Mouse (Mus musculus) brain, adult 2 months (tissue): ENCODE measurements around the gene Grap.
"Not testable (repeated sequence)": the region's sequence is repeated elsewhere in the genome, so short reads cannot be mapped to it uniquely, and the experiment has no call there.

ENCODE experiments used
- DNase-seq: peaks from one replicate; pipeline ENCODE4 v3.0.0; 2011; ENCODE audit warnings: low read depth, low spot score

Gene Grap

DNA sequence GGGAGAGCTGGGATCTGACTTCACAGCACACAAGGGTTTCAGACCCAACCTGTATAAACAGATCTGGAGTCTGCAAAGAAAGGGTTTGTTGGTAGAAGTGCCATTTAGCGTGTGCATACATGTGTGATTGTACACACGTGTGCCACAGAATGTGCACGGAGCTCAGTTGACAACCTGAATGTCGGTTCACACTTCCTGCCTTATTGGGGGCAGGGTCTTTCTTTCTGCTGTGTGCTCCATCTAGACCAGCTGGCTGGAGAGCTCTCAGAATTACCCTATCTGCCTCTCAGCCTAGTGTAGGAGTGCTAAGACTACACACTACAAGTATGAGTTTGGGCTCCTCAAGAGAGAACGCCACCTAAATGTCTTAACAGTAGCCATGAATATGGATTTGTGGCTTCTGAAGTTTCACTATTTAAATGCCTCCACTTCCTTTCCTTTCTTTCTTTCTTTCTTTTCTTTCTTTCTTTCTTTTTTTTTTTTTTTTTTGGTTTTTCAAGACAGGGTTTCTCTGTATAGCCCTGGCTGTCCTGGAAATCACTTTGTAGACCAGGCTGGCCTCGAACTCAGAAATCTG lies 13.4 kb upstream of the Grap start:
- DNase-seq: no peak

DNA sequence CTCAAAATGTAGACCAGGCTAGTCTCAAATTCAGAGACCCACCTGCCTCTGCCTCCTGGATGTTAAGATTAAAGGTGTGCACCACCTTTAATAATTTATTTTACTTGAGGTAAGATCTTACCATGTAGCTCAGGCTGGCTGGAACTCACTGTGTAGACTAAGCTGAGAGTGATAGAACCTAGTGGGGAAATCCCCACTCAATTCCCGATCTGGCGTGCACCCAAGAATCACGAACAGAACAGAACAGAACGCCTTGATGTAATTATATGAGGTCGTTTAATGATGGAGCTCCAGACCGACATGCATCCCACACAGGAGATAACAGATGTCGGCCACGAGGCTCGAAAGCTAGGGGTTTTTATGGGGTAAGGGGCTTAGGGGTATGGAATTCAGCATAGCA lies 12.5 kb upstream of the Grap start:
- DNase-seq: not testable (repeated sequence)

DNA sequence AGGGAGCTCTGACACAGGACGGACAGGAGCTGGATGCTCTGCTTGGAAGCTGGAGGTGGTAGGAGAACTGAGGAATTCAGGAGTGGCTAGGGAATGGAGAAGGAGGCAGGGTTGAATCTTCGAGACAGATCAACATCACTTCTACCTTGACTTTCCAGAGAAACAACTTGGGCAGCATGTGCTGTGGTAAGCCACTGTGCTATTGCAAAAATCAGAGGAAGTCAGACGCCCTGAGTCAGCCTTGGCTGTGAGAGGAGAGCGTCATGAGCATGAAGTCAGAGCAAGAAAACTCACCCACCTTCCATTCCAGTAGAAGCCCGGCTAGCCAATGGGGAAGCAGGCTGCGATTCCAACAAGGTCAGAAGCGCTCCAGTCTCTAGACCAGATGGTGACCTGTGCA lies 11.0 kb upstream of the Grap start:
- DNase-seq: no peak

DNA sequence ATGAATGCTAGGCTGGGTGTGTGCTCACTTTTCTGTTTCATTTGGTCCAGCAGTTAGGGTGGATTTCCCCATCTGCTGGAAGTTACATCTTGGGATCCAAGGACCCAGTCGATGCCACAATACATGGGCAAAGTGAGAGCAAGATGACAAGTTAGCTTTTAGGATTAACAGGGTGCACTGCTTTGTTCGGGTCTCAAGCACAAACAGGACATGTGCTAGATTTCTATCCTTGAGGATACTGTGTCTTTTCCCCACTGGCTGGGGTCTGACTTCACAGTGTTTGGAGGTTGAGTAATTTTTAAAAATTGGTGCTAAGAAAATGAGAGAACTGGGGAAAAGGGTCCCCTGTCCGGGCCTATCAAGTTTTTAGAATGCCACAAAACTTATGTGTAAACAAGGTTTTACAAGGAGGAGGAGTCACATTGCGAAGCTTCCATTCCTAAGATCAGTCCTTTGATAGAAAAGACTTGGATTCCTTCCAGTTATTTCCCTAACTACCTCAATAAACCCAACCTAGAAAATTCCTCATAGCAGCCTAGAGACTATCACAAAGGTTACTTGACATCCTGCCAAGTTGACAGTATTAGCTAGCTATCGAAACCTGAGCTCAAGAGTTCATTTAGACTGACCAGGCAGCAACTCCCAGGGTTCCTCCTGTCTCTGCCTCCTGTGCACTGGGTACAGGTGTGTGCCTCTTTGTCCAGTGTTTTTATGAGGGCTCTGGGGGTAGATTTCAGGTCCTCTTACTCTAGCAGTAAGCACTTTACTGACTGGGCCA lies 9.7 kb upstream of the Grap start:
- no peak for DNase-seq

DNA sequence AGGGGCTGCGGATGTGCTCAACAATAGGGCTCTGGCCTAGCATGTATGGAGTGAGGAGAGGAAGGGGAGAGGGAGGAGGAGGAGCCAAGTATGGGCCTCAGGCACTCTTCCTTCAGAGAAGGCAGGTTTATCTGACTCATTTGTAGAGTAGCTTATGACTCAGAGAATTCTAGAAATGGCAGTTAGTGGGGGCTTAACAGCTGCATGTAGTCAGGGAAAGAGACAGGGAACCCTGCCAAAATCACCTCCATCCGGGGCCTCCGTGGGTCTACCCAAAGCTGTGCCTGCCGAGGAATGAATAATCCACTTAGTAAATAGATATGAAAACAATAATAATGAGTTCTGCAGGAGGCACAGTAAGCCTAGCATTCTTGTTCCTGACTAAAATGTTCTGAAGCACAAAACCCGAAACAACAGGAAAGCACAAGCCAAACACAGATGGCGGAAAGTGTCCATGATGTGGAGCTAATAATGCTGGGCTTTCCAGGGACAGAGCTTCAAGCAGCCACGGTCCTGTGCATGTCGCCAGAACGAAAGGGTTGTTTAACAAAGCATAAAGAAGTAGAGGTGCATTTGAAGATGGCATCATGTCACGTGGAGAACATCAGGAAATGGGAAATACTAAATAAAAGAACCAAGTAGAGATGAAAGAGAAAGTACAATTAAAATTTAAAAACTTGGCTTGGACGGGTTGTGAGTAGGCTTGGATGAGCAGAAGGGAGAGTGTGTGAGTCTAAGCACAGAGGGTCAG lies 8.3 kb upstream of the Grap start:
- peak; percentile 87 for DNase-seq

DNA sequence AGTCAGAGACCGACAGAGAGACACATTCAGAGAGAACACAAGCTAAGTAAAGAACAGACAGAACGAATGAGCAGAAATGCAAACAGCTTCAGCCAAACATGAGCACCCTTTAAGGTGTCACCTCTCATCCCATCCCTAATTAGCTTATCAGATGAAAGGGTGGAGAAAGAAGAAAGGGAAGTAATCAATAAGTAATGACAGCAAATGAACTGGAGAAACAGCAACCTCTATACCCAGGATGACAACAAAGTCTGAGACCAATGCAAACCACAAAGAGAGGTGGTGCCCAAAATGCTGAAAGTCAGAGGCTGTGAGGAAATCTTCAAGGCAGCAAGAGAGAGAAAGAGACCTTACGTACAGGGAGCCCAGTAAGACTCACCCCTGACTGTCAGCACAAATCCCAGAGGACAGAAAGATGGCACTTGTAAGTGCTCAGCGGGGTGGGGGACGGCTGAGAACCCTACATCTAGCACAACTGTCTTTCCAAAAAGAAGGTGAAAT lies 7.7 kb upstream of the Grap start:
- no peak for DNase-seq

DNA sequence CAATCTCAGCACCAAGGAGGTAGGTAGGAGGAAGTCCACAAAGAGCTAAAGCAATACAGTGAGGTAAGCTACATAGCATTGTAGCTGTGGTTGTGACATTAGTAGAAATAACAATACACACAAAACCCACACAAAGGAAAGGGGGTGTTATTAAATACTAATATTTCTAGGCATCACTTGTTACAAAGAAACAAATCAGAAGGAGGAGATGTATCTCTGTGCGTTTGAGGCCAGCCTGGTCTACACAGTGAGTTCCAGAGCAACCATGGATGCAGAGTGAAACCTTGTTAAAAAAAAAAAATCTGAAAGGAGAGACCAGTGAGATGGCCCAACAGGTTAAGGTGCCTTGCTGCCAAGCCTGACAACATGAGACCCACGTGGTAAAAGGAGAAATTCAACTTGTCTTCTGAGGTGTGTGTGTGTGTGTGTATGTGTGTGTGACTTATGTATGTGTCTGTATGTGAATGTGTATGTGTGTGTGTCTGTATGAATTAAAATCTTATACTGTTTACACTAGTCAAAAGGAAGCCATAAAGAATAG lies 6.5 kb upstream of the Grap start:
- DNase-seq: no peak

DNA sequence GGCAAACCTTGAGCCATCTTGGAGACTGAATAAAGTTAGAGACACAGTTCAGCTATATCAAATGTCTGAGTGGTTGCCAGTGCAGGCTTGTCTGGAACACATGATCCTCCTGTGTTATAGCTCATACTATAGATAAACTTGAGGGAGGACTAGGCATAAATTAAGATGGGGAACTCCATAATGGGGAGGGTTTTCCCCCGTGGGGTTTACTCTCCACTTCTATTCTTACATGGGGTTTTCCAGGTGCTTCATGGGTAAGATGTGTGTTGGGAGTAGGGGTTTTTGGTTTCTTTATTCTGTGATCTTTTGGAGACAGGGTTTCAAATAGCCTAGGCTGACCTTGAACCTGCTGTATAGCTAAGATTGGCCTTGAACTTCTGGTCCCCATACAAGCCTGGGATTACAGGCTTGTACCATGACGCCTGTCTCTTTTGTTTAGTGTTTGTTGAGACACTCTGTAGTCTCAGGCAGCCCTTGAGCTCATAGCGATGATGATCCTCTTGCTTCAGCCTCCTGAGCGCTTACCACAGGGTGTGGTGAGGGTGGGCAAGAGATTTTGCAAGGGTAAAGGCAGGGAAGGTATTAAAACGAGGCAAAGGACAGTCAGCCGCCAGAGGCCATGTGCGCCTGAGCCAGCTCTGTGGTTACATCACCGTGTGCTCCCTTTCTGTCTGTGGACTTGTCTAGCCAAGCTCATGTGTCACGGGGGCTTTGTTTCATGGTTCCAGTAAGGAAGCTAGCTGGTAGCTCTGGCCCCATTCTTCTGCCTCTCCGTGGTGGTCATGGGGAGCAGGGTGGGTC lies 5.8 kb upstream of the Grap start:
- DNase-seq: no peak

DNA sequence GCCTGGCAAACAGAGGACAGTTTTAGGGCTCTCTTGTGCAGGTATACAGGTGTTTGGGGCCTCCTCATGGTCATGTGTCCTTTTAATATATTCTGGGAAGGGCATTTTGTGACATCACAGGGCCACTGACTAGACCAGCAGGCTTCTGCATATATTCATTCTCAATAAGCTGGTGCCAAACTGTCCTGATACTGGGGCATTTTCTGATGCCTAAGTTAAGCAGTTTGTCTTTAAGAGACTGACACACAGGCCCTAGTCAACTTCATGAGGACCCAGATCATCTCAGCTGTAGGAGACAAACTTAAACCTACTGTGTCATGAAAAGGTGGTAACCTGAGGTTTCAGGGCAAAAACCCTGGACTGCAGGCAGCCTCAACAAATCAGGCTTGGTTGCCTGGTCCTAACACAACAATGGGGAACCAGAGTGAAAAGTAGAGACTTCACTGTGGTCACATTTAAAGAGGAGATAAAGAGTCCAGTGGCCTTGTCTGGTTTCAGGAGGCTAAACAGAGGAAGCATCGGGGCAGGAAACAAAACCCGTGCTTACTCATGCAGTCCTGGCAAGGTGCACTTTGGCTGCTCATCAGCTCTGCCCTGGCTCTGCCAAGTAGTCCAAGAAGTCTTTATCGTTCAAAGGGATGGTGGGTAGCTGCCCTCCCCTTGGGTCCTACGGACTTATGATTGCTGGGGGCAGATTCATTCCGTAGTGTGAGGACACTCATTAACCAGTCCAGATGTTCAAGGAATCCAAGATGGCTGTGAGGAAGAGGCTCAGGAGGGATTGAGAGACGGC lies 4.9 kb upstream of the Grap start:
- DNase-seq: peak; percentile 43

DNA sequence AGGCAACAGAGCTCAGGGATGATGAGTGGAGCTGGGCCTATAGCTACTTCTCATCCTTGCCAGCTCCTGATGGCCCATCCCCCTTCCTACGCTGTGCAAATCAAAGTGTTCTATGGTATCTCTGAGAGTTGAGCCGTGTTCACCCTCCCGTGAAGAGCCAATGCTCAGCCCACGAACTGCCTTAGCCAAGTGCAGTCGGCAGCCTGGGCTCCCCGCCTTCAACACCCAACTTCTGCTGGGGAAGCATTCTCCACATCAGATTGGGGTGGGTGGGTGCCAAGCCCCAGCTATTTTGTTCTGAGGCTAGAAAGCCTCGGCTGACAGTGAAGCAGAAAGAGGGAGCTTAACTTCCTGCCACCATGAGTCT lies 4.3 kb upstream of the Grap start:
- peak; percentile 81 for DNase-seq

DNA sequence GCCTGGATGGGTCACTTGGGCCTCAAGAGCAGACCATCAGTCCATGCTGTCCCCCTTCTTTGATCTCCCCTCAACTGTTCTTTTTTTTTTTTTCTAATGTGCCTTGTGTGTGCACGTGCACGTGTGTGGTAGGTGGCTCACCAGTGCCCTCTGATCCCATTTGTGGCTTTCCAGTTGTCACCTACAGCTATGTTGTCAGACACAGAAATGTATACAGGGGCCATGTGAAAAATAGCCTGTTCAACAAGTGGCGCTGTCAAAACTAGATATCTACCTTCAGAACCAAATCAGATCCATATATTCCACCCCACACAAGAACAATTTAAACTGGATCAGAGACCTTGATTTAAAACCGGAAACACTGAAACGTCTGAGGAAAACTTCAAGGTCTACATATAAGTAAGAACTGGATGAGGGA lies 3.9 kb upstream of the Grap start:
- no peak for DNase-seq

DNA sequence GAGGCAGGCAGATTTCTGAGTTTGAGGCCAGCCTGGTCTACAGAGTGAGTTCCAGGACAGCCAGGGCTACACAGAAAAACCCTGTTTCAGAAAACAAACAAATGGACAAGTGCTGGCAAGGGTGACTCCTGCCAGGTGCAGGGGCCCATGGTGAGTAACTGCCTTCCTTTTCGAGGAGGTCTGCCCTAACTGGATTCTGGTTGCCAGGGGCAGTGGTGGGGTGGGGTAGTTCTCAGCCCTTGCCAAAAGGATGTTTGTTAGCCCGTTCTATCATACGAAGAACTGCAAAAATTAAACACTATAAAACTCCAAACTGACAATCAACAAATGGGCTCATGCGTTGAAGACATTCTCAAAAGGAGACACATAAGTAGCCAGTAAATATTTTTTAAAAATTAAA lies 3.4 kb upstream of the Grap start:
- DNase-seq: no peak

DNA sequence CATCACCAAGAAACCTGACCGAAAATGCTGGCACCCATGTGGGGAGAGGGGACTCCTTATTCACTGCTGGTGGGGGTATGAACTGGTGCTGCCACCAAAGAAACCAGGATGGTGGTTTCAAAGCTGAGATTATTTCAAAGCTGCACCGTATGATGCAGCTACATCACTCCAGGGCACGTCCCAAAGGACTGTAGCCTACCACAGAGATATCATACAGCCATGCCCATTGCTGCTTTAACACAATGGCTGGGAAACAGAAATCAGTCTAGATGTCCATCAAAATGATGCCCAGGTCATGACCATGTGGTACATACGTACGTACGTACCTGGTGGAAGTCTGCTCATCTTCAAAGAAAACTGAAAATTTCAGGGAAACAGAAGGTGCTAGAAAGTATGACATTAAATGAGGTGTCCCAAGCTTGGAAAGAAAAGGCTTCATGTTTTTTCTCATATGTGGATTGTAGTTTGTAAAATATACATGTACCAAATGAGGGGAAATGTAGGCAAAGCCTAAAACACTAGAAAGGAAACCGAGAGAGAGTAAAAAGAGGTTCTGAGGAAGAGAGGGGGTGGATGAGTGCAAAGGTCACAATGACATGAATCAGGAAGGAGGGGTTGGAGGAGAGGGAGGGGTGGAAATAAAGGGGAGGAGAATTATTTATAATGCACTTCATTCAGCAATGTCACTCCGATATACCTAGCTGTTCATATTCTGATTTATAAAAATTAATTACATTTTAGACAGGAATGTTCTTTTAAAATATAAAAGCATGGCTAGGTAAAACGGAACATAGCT lies 2.4 kb upstream of the Grap start:
- no peak for DNase-seq

DNA sequence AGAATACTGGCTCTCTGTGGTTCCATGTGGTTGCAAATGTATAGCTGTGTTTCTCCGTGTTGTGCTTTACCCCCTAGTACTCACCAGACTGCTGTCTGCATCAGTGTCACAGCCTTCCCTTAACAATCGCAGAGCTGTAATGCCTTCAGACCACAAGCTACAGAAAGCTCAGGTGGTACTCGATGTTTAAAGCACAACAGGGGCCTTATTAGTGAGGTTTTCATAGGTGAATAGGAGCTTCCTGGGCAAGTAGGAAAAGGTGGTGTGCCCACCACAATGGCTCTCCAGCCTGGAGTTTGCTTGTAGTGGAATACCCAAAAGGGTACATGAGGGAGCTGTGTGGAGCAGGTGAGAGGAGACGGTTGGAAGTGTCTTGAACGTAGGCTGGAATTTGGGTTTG lies 849 bp upstream of the Grap start:
- no peak for DNase-seq

DNA sequence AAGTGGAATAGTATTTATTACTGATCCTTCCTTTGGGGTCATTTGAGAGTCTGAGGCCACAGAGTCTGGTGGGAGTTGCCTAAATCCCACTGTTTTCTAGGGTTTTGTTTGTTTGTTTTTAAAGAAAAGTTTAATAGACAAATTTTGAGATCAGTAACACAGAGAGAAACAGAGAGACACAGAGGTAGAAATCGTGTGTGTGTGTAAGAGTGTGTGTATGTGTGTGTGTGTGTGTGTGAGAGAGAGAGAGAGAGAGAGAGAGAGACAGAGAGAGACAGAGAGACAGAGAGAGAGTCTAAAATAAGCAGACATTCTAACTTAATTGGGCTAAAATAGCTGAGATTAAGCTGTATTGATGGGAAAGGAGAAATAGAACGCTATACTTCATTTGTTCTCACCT lies 503 bp downstream of the Grap start:
- DNase-seq: no peak

DNA sequence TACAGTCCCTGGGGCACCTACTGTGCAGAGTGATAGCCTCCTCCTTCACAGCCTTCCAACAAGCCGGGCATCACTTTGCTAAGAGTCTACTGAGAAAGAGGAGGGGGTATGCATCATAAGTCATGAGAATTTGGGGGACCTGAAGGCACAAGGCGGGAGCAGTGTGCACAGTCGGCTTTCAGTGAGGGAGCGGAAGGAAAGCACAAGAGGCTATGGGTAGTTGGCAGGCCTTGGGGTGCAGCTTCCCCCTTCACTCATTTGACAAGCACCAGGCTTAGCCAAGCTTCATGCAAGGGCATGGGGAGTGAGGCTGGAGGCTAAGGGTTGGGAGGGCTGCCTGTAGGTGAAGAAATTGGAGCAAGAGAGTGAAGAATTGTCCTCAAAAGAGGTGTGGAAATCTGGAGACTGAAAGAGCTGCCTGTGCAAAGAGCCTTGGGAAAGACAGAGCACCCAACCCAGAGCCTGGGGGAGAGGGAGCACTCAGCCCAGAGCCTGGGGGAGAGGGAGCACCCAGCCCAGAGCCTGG lies 1.8 kb downstream of the Grap start:
- DNase-seq: no peak

DNA sequence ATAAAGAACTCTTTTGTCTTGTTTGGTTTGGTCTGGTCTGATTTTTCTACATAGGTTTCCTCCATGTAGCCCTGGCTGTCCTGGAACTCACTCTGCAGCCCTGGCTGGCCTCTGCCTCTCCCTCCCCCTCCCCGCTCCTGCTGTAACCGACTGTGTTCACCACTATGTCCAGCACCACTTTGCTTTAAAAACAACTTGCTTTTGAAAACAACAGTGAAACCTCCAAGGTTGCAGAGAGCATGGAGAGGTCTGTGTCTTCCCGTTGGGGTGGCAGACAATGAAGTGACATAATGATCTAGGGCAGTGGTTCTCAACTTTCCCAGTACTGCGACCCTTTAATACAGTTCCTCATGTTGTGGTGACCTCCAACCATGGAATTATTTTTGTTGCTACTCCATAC lies 2.6 kb downstream of the Grap start:
- DNase-seq: no peak

DNA sequence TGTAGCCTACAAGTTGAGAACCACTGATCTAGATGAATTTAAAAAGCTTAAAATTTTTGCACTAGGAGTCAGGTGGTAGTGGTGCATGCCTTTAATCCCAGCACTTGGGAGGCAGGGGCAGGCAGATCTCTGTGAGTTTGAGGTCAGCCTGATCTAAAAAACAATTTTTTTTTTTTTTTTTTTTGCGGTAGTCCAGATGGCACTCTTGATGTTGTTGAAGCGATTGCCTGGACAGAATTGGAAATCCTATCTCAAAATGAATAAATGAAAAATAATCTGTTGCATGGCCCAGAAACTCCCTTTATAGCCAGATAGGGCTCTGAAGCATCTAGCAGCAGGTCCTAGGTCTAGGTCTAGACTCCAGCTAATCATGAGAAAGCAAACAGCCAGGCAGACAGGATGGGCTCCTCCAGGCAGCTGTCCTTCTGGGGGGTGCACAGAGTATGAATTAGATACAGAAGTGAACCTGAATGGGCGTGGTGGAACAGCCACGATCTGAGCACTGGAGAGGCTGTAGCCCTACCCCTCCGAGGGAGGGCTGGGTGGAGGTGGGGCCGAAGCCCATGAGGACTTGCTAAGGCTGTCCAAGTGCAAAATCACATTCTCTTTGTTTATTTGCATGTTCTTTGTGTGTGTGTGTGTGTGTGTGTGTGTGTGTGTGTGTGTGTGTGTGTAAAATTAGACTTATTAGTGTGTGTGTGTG lies 3.2 kb downstream of the Grap start:
- no peak for DNase-seq

DNA sequence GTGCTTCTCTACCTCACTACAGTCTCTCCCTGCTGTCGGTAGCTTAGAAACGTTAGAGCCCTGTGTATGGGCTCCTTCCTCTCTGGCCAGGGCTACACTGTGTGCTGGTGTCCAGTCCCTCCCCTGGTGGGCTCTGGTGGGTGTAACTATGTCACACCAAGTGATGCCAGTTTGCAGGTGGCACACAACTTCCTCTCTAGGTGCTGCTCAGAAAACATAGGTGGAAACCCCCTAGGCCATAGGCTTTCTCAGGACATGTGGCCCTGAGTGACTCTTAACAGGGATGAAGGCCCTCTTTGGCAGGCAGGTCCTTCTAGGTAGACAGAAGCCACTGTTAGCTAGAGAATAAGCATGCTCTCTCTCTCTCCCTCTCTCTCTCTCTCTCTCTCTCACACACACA lies 4.4 kb downstream of the Grap start:
- no peak for DNase-seq
